Mouse (Mus musculus): ENCODE results near the gene Pspc1. TPM values are rescaled to one million over a fixed set of nuclear protein-coding genes. Genes with fewer than 3 reads are reported as not detected.
"Not testable (repeated sequence)": the region's sequence is repeated elsewhere in the genome, so short reads cannot be mapped to it uniquely, and the experiment has no call there.

The Pspc1 gene
- 10 to 100 TPM; 64.0 to 76.1 (median 71.0) TPM for total RNA-seq (2022)

GRCm38 (mm10) chr14:56778200-56778932 lies at the start of gene Pspc1:
Gene Pspc1 (minus strand): TSS chr14:56778316.
- DNase-seq (ENCODE audit: low spot score in 2 of 2): peak; percentile 94 to 96

GRCm38 (mm10) chr14:56824562-56824961 lies 46.4 kb upstream of the Pspc1 start:
- DNase-seq (ENCODE audit: low spot score in 2 of 2): no peak

DNA sequence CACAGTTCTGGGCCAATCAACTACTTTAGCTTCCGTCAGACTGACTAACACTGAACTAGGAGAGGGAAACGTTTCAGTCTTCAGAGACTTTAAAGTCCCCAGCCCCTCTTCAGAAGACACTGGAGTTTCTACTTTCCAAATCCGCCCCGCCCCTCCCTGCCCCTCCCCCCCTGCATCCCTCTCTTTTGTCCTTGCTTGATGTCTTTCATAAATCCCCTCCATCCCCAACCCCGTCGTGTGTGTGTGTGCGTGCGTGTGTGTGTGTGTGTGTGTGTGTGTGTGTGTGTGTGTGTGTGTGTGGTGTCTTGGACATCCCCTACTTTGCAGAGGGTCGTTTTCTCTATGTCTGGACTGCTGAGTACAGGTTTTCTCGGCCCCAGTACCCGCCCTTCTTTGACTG lies 39.5 kb upstream of the Pspc1 start:
- DNase-seq (ENCODE audit: low spot score in 2 of 2): no peak

DNA sequence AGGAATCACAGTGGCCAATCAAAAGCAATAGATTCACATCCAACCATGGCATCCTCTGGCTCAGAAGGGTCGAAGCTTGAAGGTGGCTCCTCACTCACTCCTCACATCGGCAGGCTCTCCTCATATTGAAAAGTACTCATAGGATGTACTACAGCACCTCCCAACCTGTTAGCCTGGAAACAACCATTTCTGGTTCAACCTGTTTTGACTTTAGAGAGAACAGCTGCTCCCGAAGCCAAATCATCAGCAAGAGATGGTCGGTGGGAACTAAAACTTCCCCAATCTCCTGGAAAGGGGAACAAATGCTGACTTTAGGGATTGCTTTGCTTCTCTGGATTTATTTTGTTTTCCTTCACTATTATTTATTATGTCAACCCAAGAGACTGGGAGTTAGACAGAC lies 39.0 kb upstream of the Pspc1 start:
- DNase-seq (ENCODE audit: low spot score in 2 of 2): no peak

DNA sequence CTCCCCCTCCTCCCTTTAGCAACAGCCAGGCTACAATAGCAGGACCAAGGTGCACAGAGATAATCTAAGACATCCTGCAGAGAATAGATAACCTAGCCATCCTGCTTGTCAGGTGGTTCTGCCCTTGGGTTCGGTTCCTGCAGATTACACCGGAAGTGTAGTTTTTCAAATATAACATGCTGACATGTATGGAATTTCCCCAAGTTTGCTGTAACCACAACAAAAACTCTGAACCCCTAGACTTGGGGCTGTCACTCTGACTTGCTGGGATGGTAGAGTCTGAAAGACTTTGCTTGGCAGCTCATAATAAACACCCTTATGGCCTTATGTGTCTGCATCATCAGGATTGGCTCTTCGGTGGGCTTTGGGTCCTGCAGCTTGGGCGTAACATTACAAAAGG lies 38.4 kb upstream of the Pspc1 start:
- DNase-seq (ENCODE audit: low spot score in 2 of 2): no peak

DNA sequence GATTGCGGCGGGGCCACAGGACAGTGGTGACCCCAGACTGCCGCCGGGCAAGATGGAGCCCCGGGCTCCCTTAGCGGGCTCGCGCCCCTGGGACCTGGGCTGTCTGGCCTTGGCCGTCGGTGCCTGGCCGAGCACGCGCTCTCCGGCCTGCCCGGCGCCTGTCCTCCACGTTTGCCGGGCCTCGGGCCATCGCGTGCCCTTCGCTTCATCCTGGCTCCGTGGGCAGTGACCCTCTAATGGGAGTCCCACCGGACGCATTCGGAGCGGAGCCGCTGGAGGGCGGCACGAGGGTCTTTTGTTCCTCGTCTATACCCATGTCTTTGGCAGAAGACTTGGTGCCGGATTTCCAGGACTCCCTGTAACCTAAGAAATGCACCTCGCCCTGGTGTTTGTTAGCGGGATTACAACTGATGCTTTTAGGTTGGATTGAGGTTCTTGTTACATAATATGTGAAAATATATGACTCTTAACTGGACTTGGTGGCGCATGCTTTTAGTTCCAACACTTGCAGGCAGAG lies 34.5 kb upstream of the Pspc1 start:
- peak; percentile 64 to 73 for DNase-seq (ENCODE audit: low spot score in 2 of 2)

DNA sequence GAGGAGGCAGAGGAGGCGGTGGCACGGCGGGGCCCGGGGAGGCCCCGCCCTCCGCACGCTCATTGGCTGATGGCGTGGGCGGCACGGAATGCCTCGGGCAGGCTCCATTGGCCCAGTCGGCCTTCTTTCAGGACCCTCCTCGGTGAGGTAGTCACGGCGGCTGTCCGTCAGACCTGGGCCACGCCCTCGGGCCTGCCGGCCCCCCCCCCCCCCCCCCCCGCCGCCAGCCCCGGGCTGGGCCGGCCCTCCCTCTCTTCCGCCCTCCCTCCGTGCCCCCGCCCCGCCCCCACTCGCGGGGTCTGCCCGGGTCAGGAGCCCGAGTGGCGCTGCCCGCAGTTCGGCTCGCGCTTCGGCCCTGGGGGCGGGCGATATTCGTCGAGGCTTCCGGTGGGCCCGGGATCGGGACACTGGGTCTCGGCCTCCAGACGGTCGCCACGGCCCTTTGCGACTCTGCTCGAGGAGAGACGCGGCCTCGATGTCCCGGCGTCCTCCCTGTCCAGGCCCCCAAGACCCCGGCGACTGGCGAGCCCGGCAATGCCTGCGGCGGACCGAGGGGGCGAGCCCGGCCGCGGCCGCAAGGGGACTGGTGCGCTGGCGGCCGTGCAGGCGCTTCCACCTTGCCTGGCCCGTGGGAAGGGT lies 33.7 kb upstream of the Pspc1 start, which contains the start of gene Zmym5:
Zmym5 (minus strand) TSS at position 16 of the 639 bp plus-strand sequence.
- peak; percentile 49 to 97 for DNase-seq (ENCODE audit: low spot score in 2 of 2)

- peak in 1 of 2 experiments; percentile 13 for DNase-seq (ENCODE audit: low spot score in 2 of 2)
Observed at GRCm38 (mm10) chr14:56810781-56811690, 32.9 kb upstream of the Pspc1 start.

DNA sequence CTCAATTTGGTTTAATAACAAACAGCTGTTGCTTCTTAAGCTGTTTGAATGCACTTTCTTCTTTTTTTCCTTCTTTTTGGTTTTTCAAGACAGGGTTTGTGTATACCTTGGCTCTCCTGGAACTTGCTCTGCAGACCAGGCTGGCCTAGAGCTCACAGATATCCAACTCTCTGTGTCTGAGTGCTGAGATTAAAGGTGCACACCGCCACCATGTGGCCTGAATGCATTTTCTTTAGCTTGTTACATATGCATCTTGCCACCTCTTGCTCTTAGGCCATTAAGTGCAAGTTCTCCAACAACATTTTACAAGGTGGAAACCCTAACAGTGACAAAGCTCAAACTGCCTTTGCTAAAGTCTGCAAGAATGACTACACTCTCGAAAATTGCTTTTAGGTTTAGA lies 15.1 kb upstream of the Pspc1 start:
- no peak for DNase-seq (ENCODE audit: low spot score in 2 of 2)

DNA sequence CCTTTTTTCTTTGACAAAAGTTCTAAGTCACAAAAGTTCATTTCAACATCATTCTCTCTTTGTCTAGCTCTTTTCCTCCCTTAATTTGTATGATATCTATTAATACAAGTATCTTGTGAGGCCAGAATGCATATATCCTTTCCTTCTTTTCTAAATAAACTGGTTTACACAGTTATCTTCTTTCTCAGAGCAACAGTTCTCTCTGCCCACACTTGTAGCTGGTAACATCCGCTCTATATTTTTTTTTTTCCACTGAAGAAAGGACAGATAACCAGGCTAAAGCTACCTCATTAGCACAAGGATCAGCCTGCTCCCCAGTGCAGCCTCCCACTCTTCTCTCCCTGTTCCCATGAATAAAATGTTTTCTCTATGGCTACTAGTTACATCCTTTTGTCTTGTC lies 6.5 kb upstream of the Pspc1 start:
- DNase-seq (ENCODE audit: low spot score in 2 of 2): no peak

GRCm38 (mm10) chr14:56778933-56779300 lies 801 bp upstream of the Pspc1 start:
- no peak for DNase-seq (ENCODE audit: low spot score in 2 of 2)

- peak; percentile 50 to 65 for DNase-seq (ENCODE audit: low spot score in 2 of 2)
Observed at GRCm38 (mm10) chr14:56777360-56778136, 568 bp downstream of the Pspc1 start.

DNA sequence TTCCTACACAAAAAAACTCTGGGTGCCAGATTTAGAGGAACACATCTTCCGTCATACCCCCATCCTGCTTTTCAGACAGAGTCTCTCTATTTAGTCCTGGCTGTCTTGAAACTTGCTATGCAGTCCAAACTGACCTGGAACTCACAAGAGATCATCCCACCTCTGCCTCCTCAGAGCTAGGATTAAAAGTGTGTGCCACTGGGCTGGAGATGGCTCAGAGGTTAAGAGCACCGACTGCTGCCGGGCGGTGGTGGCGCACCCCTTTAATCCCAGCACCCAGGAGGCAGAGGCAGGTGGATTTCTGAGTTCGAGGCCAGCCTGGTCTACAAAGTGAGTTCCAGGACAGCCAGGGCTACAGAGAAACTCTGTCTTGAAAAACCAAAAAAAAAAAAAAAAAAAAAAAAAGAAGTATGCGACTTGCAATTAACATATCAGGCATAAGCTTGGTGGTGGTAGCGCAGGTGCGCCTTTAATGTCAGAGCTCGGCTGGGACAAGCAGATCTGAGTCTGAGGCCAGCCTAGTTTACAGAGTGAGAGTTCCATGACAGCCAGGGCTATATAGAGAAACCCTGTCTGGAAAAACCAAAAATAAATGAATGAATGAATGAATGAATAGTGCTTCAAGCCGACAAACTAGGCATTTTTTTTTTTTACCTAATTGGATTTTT lies 1.4 kb downstream of the Pspc1 start:
- DNase-seq (ENCODE audit: low spot score in 2 of 2): no peak

GRCm38 (mm10) chr14:56775416-56775815 lies 2.7 kb downstream of the Pspc1 start:
- DNase-seq (ENCODE audit: low spot score in 2 of 2): no peak

DNA sequence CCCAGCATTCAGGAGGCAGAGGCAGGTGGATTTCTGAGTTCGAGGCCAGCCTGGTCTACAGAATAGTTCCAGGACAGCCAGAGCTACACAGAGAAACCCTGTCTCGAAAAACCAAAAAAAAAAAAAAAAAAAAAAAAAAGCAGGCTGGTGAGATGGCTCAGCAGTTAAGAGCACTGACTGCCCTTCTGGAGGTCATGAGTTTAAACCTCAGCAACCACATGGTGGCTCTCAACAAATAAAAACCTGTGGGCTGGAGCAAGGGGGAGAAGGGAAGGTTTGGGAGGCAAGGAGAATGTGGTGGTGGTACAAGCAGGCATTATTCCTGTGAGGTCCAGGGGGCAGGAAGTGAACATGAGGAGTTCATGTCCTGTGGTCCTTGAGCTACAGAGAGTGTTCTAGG lies 11.7 kb downstream of the Pspc1 start:
- not testable (repeated sequence) for DNase-seq (ENCODE audit: low spot score in 2 of 2)

- DNase-seq (ENCODE audit: low spot score in 2 of 2): not testable (repeated sequence)
Observed at GRCm38 (mm10) chr14:56765117-56765516, 13.0 kb downstream of the Pspc1 start.

GRCm38 (mm10) chr14:56751282-56751681 lies 26.8 kb downstream of the Pspc1 start:
- no peak for DNase-seq (ENCODE audit: low spot score in 2 of 2)

DNA sequence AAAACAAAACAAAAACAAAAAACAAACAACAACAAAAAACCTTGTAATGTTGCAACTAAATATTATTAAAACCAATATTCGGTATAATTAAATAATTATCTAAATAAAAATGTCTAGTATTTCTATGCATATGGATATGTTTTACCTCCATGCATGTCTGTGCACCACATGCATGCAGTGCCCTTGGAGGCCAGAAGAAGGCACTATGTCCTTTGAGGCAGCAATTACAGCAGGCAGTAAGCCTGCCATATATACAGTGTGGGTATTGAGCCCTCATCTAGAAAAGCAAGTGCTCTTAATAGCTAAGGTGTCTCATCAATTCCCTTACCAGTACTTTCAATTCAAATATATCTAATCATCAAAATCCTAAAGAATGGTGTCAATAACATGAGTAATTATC lies 37.9 kb downstream of the Pspc1 start:
- DNase-seq (ENCODE audit: low spot score in 2 of 2): no peak

DNA sequence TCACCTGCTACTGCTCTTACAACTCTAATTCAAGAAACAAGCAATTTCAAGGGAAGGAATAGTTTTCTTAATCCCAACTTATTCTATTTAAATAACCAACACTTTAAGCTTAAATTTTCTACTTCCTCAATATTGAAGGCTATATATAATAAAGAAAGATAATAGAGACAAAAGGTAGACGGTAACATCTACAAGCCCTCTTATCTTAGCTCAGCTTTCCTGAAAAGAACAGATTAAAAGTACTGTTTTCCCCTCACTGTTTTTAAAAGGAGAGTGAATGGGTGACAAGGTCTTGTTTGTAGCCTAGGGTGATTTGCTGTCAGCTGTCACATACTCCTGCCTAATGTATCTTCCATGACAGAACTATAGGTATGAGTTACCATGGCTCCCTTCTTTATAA lies 51.6 kb downstream of the Pspc1 start:
- no peak for DNase-seq (ENCODE audit: low spot score in 2 of 2)

GRCm38 (mm10) chr14:56705687-56706086 lies 72.4 kb downstream of the Pspc1 start:
- no peak for DNase-seq (ENCODE audit: low spot score in 2 of 2)

Data from left cerebral cortex, adult 8-10 months (tissue).